ENCODE assay signal across 20 mouse cellular contexts in genomic region chr11:106973016-106973415, GRCm38 (mm10). TPM values are rescaled to one million over a fixed set of nuclear protein-coding genes. Genes with fewer than 3 reads are reported as not detected.
DNase-seq lines count a peak whose midpoint lies in the region; ATAC-seq and TF ChIP-seq lines count a peak whose summit lies in the region.
"Had no signal": no experiment of that assay in that cellular context is flagged by ENCODE, and none has a peak within 500 bp of the region (broad histone marks: within the 10 kb centered on the region; RNA-seq: fewer than 3 reads in every experiment).

No protein-coding gene starts in this region.

- H3K27ac ChIP-seq in liver, adult 2 months (replicated peaks; ENCODE audit: insufficient read depth, low read depth, low read length): peak overlapping the region; percentile 18; the same call in 1 of the 2 replicates
- H3K27ac ChIP-seq in liver, embryonic 12.5 days: no peak overlapping the region
- H3K27ac ChIP-seq in bone marrow macrophage, adult 2 months (ENCODE audit: insufficient read depth, low read depth, low read length): peak overlapping the region; percentile 29
- H3K27ac ChIP-seq in midbrain, embryonic 11.5 days (ENCODE audit: low read depth, low read length): no peak overlapping the region
- H3K27ac ChIP-seq: embryonic facial prominence, embryonic 12.5 days; hindbrain, embryonic 14.5 days; kidney, embryonic 15.5 days; left cerebral cortex, adult 2 months had no signal

- peak overlapping the region; percentile 57 for H3K4me3 ChIP-seq in liver, adult 2 months (ENCODE audit: insufficient read depth, low read depth, low read length)
- no peak overlapping the region for H3K4me3 ChIP-seq in liver, embryonic 12.5 days
- H3K4me3 ChIP-seq in bone marrow macrophage, adult 2 months (ENCODE audit: insufficient read depth, low read length): no peak overlapping the region
- no peak overlapping the region for H3K4me3 ChIP-seq in midbrain, embryonic 11.5 days (ENCODE audit: low read depth, low read length)
- H3K4me3 ChIP-seq: embryonic facial prominence, embryonic 12.5 days; kidney, embryonic 15.5 days; left cerebral cortex, adult 2 months had no signal

- H3K4me1 ChIP-seq in liver, adult 2 months (ENCODE audit: control insufficient read depth, insufficient read depth, low read length): peaks cover 13% of the 10 kb centered on the region
- H3K4me1 ChIP-seq in liver, embryonic 12.5 days: peaks cover 6% of the 10 kb centered on the region; the same call in 1 of the 2 replicates
- H3K4me1 ChIP-seq in bone marrow macrophage, adult 2 months (ENCODE audit: control insufficient read depth, insufficient read depth, low read length): peaks cover 29% of the 10 kb centered on the region
- H3K4me1 ChIP-seq in midbrain, embryonic 11.5 days (ENCODE audit: control insufficient read depth, insufficient read depth, low read length): no peaks in the 10 kb centered on the region

- TF ChIP-seq POLR2A in liver, adult 2 months (IDR thresholded peaks at IDR 0.05; ENCODE audit: extremely low read depth, insufficient read depth, low read length): no peak
- TF ChIP-seq POLR2A in bone marrow macrophage, adult 2 months (IDR thresholded peaks at IDR 0.05; ENCODE audit: borderline replicate concordance, low read depth, low read length): no peak

- no peak for TF ChIP-seq CTCF in liver, adult 2 months (IDR thresholded peaks at IDR 0.05; ENCODE audit: low read depth, low read length)
- no peak for TF ChIP-seq CTCF in bone marrow macrophage, adult 2 months (IDR thresholded peaks at IDR 0.05; ENCODE audit: low read depth, low read length)

- no peak for ATAC-seq in liver, embryonic 12.5 days
- ATAC-seq in megakaryocyte progenitor cell, adult 5-6 weeks (replicated peaks; ENCODE audit: poor library complexity): peak; percentile 79
- ATAC-seq in midbrain, embryonic 11.5 days (ENCODE audit: low FRiP score): no peak
- ATAC-seq: forebrain, postnatal 0 days; intestine, embryonic 16.5 days had no signal

- 82% methylated on average over 5 of the region's 5 CpGs for WGBS in liver, adult 2 months
- WGBS in liver, embryonic 12.5 days (ENCODE audit: insufficient replicate concordance): 46% methylated on average over 5 of the region's 5 CpGs
- WGBS in midbrain, embryonic 11.5 days: 84% methylated on average over 5 of the region's 5 CpGs

- no peak overlapping the region for H3K4me2 ChIP-seq in liver, embryonic 12.5 days
- no peak overlapping the region for H3K4me2 ChIP-seq in midbrain, embryonic 11.5 days
- H3K4me2 ChIP-seq: embryonic facial prominence, embryonic 12.5 days; hindbrain, embryonic 14.5 days; kidney, embryonic 15.5 days had no signal

- H3K9ac ChIP-seq in liver, adult 2 months (ENCODE audit: low read depth, low read length): no peak overlapping the region
- no peak overlapping the region for H3K9ac ChIP-seq in liver, embryonic 12.5 days
- no peak overlapping the region for H3K9ac ChIP-seq in midbrain, embryonic 11.5 days (ENCODE audit: low read length)
- H3K9ac ChIP-seq: embryonic facial prominence, embryonic 12.5 days; forebrain, postnatal 0 days; hindbrain, embryonic 14.5 days; kidney, embryonic 15.5 days had no signal

- no peaks in the 10 kb centered on the region for H3K9me3 ChIP-seq in liver, embryonic 12.5 days (replicated peaks)
- no peaks in the 10 kb centered on the region for H3K9me3 ChIP-seq in midbrain, embryonic 11.5 days (ENCODE audit: control insufficient read depth, low read length)
- H3K9me3 ChIP-seq: embryonic facial prominence, embryonic 12.5 days; kidney, embryonic 15.5 days had no signal

- no peaks in the 10 kb centered on the region for H3K27me3 ChIP-seq in liver, adult 2 months (ENCODE audit: control insufficient read depth, insufficient read depth, low read length)
- no peaks in the 10 kb centered on the region for H3K27me3 ChIP-seq in liver, embryonic 12.5 days (replicated peaks)
- H3K27me3 ChIP-seq in midbrain, embryonic 11.5 days (ENCODE audit: control insufficient read depth, insufficient read depth, low read length): no peaks in the 10 kb centered on the region
- H3K27me3 ChIP-seq: embryonic facial prominence, embryonic 12.5 days; kidney, embryonic 15.5 days had no signal

- no peaks in the 10 kb centered on the region for H3K79me2 ChIP-seq in liver, adult 2 months (ENCODE audit: control insufficient read depth, insufficient read depth, low read length)

- no peak for DNase-seq in liver, adult 2 months (ENCODE audit: extremely low read depth, low read depth, low spot score)
- DNase-seq in CD4-positive helper T cell, adult 2 months (ENCODE audit: low read depth, low spot score): peak; percentile 59
- DNase-seq in midbrain, embryonic 11.5 days (ENCODE audit: low spot score, missing footprints): no peak
- DNase-seq in adrenal gland, adult 8-10 months: no peak
- DNase-seq in lung, postnatal 14 days: no peak
- DNase-seq: adrenal gland, postnatal 25 days; cerebellum, adult 9-11 months; forebrain, postnatal 0 days; gastrocnemius, postnatal 25 days; heart, postnatal 36 days; lung, postnatal 10 days; thymus, postnatal 36 days had no signal

- H3K36me3 ChIP-seq in liver, adult 2 months (ENCODE audit: control insufficient read depth, insufficient read depth, low read length): no peaks in the 10 kb centered on the region
- H3K36me3 ChIP-seq in liver, embryonic 12.5 days: no peaks in the 10 kb centered on the region
- H3K36me3 ChIP-seq in midbrain, embryonic 11.5 days (ENCODE audit: control insufficient read depth, insufficient read depth, low read length): no peaks in the 10 kb centered on the region
- H3K36me3 ChIP-seq: embryonic facial prominence, embryonic 12.5 days; kidney, embryonic 15.5 days had no signal

RNA-seq across cellular contexts. Expression of gene Kpna2, which starts 26.3 kb away (rescaled TPM):
- 28.0 and 32.2 TPM in 2 replicates for total RNA-seq in liver, adult 2 months (2014; rRNA removed)
- polyA plus RNA-seq in liver, adult 2 months (2012; rRNA removed): 17.0 and 20.9 TPM in 2 replicates
- polyA plus RNA-seq in liver, embryonic 12.5 days (2016; fragmentation: Nextera tagmentation; extraction: Ambion mirVana): 360 and 381 TPM in 2 replicates
- polyA plus RNA-seq in bone marrow macrophage, adult 2 months (2012; ENCODE audit: insufficient read depth, insufficient read length, missing spikeins): 72.2 and 79.5 TPM in 2 replicates
- total RNA-seq in megakaryocyte progenitor cell, adult 5-6 weeks (2015): 322 and 354 TPM in 2 replicates
- 249 and 283 TPM in 2 replicates for total RNA-seq in megakaryocyte progenitor cell, adult 5-6 weeks (2017)
- polyA plus RNA-seq in midbrain, embryonic 11.5 days (2014; fragmentation: Nextera tagmentation; extraction: Ambion mirVana): 740 and 767 TPM in 2 replicates
- 10 to 100 TPM; 20.7 to 37.7 (median 28.8) TPM for total RNA-seq in adrenal gland, adult 8-10 months (2022)

RNA-seq across cellular contexts. Expression of gene 1810010H24Rik, which starts 52.5 kb away (rescaled TPM):
- 3.0 and 3.5 TPM in 2 replicates for total RNA-seq in liver, adult 2 months (2014; rRNA removed)
- 2.8 and 3.4 TPM in 2 replicates for polyA plus RNA-seq in liver, adult 2 months (2012; rRNA removed)
- 1.5 and 2.0 TPM in 2 replicates for polyA plus RNA-seq in liver, embryonic 12.5 days (2016; fragmentation: Nextera tagmentation; extraction: Ambion mirVana)
- not detected in 2 replicates for polyA plus RNA-seq in bone marrow macrophage, adult 2 months (2012; ENCODE audit: insufficient read depth, insufficient read length, missing spikeins)
- not detected in 2 replicates for total RNA-seq in megakaryocyte progenitor cell, adult 5-6 weeks (2015)
- not detected in 2 replicates for total RNA-seq in megakaryocyte progenitor cell, adult 5-6 weeks (2017)
- polyA plus RNA-seq in midbrain, embryonic 11.5 days (2014; fragmentation: Nextera tagmentation; extraction: Ambion mirVana): 3.6 and 4.1 TPM in 2 replicates
- 1 to 10 TPM; 2.2 to 3.7 (median 3.0) TPM for total RNA-seq in adrenal gland, adult 8-10 months (2022)

RNA-seq across cellular contexts. Expression of gene Smurf2, which starts 52.5 kb away (rescaled TPM):
- 29.7 and 29.9 TPM in 2 replicates for total RNA-seq in liver, adult 2 months (2014; rRNA removed)
- 6.4 and 7.2 TPM in 2 replicates for polyA plus RNA-seq in liver, adult 2 months (2012; rRNA removed)
- 4.3 and 5.1 TPM in 2 replicates for polyA plus RNA-seq in liver, embryonic 12.5 days (2016; fragmentation: Nextera tagmentation; extraction: Ambion mirVana)
- 18.6 and 21.3 TPM in 2 replicates for polyA plus RNA-seq in bone marrow macrophage, adult 2 months (2012; ENCODE audit: insufficient read depth, insufficient read length, missing spikeins)
- total RNA-seq in megakaryocyte progenitor cell, adult 5-6 weeks (2015): 23.3 and 25.3 TPM in 2 replicates
- total RNA-seq in megakaryocyte progenitor cell, adult 5-6 weeks (2017): 24.9 and 30.7 TPM in 2 replicates
- polyA plus RNA-seq in midbrain, embryonic 11.5 days (2014; fragmentation: Nextera tagmentation; extraction: Ambion mirVana): 20.6 and 21.4 TPM in 2 replicates
- total RNA-seq in adrenal gland, adult 8-10 months (2022): 10 to 100 TPM; 27.3 to 39.8 (median 36.8) TPM

Comparison
In these comparisons a context has a peak if more than half of its experiments do, and no peak if none do; other contexts are left out.
1. H3K27ac ChIP-seq: peak in liver, adult 2 months (single experiment) and bone marrow macrophage, adult 2 months (single experiment); none in liver, embryonic 12.5 days (single experiment) and midbrain, embryonic 11.5 days (single experiment).